Mouse (Mus musculus): ENCODE results near the gene Sult1d1.
"Not testable (repeated sequence)": the region's sequence is repeated elsewhere in the genome, so short reads cannot be mapped to it uniquely, and the experiment has no call there.

The Sult1d1 gene

DNA sequence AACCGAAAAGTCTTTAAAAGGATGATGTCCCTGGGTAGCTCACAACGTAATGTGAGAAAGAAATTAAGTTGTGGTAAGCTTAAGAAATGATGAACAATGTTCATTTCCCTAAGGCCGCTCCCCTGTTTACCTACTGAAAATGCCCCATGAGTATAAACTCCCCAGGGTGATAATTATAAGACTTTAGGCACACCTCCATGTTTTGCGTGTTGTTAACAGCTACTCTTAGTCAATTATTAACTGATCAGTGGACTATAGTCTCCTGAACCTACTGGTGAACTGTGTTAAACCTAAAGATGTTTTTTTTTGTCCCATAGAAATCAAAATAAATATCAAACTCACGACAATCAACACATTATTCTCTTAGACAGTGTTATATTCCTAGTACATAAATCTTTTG lies at the start of gene Sult1d1:
Sult1d1 (minus strand) TSS at position 183 of the 400 bp plus-strand sequence.
- DNase-seq, result no peak

DNA sequence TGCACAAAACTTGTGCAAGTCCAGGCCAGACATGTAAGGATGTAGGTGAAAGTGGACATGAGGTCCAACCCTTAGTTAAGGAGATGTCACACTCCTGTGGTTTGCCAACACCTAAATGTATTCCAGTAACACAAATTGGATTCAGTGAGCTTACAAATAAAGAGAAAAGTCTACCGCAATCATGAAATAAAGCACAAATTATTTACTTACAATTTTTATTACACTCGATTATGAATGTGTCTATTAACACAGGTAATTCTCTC lies 46.2 kb upstream of the Sult1d1 start:
- DNase-seq, result no peak

DNA sequence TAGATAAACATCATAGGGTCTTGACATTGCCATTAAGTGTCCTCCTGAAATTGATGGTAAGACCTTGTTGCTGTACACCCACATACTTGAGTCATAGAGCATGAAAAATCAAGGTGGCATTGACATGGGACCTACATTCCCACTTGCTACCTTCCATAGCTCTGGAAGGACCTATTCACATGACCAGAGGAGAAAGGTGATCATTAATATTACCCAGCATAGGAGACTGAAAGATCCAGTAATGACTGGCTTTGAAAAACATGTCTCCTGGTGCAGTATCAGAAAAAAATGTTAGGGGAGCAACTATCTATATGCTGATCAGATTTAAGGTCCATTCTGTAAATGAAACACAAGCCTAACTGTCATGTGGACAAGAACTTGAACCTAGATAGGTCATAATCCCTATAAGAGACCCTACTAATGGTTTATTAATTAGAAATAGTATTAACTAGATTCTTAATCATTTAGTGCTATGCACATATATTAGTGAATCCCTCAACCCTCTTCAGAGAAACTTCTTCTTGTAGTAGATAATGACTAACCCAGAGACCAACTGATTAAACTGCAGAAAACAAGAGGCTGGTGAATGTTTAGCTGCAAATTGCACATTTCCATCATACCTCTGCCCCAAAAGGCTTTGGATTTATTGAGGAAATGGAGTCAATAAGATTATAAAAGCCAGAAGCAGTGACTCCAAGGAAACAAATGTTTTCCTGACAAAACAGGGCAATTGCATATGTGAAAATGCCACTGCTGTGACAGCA lies 45.7 kb upstream of the Sult1d1 start:
- no peak for DNase-seq

DNA sequence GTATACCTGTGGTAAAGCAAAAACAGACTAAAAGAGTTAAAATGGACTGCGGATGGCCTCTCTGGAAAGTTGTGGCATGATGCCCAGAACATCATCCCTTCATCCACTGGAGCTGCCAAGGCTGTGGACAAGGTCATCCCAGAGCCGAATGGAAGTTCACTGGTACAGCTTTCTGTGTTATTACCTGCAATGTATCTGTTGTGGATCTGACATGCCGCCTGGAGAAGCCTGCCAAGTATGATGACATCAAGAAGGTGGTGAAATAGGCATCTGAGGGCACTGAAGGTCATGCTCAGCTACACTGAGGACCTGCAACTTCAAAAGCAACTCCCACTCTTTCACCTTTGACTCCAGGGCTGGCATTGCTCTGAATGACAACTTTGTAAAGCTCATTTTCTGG lies 32.2 kb upstream of the Sult1d1 start:
- DNase-seq, result no peak

DNA sequence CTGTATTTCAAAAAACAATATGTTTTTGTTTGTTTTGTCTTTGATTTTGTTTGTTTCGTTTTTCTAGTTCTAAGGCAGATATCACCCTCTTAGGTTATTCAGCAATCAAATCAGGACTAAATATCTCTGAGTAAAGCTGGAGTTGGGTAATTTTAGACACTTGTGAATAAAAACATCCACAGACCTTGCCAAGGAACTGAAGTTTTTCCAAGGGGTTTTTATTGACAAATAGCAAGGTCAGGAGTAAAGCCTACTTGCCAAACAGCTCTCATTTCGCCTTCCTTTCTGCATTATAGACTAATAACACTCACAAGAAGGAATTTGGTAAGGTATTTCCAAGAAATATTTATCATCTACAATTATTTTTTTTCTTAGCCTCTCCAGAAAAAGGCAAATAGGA lies 29.1 kb upstream of the Sult1d1 start:
- no peak for DNase-seq

DNA sequence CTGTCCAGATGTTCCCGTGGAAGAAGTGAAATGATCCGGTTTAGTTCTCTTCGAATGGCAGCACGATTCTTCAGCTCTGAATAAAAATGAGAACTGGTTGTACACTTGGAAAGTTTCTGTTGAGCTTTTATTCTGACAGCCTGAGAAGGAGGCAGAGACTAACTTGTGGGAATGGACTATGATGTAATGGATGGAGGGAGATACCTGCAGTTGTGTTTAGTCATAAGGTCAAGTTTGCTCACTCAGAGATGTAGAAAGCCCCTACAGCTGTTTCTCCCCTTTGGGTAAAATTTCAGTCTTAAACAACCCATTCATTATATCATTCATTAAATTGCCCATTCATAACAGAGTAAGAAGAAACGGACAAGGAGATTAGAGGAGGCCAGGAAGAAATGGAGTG lies 22.7 kb upstream of the Sult1d1 start, which contains the start of gene Sult1e1:
Sult1e1 (minus strand) TSS at position 101 of the 400 bp plus-strand sequence.
- no peak for DNase-seq

DNA sequence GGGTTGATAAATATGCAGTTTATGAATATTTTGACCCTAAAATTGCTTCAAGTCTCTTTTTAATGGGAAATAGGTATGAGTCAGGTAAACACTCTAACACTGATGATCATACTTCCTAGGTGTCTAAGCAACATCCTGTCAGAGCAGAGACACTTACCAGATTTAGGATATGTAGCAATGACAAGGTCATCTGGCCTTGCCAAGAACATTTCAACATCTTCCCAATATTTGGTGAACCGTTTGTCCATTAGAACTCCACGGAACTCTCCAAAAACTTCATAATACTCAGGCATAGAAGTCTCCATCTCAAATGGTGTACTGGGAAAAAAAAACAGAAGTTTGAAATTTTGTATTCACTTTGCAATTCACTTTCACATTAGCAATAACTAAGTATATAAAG lies 21.1 kb upstream of the Sult1d1 start:
- DNase-seq, result no peak

DNA sequence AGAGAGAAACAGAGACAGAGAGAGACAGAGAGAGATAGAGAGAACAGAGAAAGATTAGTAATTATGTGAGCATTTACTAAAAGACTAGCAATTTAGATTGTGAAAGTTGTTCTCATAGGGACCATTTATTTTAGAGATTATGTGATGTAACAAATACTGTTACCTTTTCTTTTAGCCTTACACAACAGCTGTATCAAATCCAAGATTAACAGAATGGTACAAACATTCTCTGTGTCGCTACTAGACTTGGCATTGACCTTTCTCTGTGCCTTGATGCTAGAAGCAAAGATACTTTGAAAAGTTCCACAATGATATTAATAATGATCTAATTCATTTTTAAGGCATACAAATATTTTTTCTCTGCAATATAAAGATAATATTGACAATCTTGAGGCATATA lies 11.6 kb upstream of the Sult1d1 start:
- DNase-seq, result no peak

DNA sequence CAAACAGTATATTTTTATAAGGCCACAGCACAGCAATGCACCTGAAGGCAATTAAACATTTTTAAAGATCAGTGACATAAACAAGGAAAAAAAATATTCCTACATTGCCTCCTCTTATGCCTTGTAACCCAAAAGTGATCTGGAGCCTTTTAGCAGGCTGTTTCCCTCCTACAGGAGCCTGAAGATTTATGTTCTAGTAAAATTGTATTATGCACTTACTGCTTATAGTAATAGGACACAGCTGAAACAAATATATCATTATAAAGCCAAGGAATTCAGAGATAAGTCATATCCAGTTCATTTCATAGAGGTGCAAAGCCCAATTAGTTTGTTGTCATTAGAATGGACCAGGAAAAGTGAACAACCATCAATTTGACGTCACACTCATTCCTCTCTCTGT lies 5.3 kb upstream of the Sult1d1 start:
- DNase-seq, result no peak

DNA sequence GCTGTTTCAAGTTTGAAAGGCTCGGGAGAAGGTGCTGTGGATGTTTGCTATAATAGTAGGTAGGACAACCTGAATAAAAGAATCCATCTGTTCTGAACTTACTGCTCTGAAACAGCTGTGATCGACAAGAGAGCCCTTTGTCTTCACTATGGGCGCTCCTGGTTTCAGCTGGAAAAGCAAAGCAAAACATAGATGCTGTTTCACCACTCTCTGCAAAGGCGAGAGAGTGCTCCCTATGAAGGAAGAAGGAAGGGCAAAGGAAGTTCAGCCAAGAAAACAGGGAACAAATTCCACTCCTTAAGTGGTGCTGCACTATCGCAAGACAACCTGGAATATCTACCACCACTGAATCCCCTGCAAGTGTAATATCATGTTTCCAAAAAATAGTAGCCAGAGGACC lies 4.7 kb upstream of the Sult1d1 start:
- no peak for DNase-seq

DNA sequence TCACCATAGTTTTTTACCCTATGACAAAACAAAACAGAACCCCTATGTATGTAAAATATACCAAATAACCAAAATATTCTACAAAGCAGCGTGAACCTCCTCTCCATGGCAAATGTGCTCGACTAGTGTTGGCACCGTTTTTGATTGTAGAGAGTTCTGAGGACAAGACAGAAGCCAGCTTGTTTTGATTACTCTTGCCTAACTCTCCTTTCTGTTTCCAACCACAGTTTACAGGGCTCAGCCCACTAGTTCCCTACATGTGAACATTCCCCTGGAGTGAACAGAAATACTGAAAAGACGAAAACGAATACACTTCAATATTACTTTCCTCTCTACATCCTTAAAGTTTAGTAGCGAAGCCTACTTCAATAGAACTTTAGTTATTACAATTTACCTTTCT lies 4.0 kb upstream of the Sult1d1 start:
- DNase-seq, result no peak

DNA sequence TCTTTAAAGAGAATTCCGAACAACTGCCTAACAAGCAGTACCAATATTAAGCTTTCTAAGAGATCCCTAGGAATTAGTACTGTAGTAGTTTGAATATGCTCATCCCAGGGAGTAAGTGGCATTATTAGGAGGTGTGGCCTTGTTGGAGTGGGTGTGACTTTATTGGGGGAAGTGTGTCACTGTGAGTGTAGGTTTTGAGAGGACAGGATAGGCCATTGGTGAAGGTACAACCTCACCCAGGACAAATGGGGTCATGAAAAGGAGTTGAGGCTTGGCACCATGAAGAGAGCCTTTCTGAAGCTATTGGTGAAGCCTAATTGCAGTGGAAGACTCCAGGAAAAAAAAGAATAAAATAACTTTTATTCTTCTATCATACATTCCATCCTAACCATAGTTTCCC lies 1.5 kb downstream of the Sult1d1 start:
- no peak for DNase-seq

DNA sequence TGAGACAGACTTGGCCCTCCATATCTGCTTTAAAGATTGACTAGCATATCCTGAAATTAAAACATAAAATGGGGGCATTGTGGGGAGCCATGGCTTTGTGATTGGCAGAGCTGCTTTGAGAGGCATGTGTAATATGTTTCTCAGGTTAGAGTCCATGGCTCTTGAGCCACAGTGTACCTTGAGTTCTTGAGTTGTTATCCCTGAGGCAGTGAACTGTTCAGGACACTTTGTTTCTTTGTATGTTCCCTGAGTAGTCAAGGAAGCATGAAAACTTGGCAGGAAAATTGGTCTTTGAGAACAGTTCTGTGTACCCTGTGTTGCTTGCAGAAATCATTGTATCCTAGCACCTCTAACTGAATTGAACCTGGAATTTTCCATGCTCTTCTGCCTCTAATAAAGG lies 5.9 kb downstream of the Sult1d1 start:
- DNase-seq, result no peak

DNA sequence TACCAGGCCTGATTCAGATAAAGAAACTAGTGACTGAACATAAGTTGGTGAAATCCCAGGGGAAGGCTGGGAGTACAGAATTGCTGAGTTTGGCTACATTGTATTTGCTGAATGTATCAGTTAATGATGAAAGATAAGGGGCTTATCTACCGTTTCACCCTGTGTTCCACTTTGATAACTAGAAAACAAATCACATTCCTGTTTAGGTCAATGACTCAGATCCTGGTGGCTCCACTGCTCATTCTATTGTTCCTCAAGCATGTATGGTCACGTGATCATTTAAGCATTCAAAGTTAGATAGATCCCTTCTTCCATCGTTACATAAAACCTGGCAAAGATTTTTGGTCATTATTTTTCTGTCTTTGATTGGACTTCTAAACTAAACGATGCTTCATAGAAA lies 6.3 kb downstream of the Sult1d1 start:
- DNase-seq, result no peak

DNA sequence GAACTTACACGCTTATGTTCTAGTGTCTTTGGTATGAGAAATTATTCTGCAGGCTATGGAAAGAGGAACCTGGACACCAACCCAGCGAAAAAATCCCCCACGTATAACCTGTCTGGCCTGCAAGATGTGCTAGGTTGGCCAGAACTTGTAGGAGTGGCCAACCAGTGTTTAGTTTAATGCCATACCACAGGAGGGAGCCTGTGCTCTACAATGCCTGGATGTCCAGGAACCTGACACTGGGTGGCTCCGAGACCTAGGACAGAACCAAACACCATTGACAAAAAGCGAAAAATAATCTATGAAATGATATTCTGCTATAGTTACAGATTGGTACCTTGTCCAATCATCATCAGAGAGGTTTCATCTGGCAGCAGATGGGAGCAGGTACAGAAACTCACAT lies 8.7 kb downstream of the Sult1d1 start:
- DNase-seq, result no peak

DNA sequence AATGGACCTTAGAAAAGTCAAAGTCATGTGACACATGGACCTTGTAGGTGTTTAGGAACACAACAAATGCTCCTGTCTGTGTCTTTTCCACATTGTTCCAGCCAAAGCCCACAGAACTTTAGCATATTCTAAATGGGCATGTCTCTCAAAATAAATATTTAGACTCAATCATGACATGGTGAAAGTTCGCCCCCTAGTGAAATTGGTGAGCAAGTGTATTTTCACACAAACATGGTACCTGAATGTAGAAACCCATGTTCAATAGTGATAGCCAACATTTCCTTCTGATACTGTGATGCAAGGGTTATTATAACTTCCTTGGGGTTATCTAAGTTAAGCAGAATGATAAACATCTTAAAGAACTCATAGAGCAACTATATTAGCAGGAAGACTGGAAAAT lies 17.9 kb downstream of the Sult1d1 start:
- DNase-seq, result no peak

DNA sequence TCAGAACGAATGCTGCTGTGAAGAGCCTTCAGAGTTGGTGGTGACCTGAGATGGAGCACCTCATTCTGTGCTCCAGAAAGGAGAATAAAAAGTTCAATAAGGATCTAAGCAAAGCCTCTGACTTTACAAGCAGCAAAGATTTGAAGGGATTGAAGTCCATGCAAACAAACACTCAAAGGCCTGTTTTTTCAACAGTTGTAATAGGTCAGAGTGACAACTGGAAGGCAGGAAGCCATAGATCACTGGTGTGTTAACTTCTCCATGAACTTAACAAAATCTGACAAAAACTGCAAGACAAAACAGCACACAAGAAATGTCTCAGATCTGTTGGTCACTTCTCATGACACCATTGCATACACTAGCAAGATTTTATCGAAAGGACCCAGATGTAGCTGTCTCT lies 30.7 kb downstream of the Sult1d1 start, which contains the start of gene Sult1b1:
Sult1b1 (minus strand) TSS at position 85 of the 400 bp plus-strand sequence.
- DNase-seq, result no peak

DNA sequence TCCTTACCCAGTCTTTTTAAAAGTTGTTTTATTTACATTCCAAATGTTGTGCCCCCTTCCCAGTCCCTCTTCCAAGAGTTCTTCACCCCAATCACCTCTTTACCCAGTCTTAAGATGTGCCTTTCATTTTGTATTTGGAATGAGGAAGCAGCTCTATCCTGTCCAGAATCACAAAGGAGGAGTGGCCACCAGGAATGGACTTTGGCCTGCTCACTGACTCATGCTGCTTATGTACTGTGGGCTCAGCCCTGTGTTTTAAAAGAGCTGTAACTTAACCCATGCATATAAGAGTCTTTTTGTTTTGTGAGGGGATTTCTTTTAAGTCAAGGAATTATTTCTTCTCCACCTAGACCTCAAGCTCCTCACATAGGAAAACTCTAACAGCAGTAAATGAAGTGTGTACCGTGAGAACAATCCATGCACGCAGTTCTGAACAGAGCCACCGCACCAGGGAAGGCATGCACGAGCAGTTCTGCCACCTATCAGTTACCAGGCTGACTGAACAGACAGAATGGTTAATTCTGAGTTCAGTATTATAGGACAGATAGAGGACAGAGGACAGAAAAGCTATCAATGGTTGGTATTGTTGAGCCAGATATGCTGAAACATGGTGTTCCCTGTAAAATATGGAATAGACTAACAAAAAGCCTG lies 32.7 kb downstream of the Sult1d1 start:
- no peak for DNase-seq

DNA sequence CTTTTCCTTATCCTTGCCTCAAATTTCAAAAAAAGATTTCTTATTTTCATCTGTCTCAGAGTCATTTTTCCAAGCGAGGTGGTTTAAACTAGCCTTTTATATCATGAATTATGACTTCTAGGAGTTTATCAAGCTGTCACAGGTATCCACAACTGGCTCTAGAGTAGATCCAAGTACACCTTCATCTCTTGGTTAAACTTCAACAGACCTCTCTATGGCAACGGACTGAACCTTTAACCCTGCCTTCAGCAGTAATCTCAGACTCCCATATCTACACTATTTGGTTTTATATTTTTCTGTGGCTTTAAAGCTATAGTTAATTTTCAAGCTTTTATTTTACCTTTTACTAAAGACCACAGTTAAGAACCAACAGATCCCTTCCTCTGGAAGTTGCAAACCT lies 36.5 kb downstream of the Sult1d1 start:
- no peak for DNase-seq

DNA sequence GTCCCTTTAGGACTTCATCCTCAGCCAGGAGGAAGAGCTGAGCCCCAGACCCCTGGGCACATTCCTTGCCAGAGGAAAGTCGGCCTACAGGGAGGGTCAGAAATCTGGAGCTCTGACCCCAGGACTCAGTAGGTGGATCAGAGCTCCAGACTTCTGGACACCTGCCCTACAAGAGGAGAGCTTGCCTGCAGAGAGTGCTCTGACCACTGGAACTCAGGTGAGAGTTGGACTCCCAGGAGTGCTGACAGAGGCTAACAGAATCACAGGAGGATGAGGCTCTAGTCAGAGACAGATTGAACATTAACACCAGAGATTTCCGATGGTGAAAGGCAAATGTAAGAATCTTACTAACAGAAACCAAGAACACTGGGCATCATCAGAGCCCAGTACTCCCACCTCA lies 45.3 kb downstream of the Sult1d1 start:
- DNase-seq, result not testable (repeated sequence)

DNA sequence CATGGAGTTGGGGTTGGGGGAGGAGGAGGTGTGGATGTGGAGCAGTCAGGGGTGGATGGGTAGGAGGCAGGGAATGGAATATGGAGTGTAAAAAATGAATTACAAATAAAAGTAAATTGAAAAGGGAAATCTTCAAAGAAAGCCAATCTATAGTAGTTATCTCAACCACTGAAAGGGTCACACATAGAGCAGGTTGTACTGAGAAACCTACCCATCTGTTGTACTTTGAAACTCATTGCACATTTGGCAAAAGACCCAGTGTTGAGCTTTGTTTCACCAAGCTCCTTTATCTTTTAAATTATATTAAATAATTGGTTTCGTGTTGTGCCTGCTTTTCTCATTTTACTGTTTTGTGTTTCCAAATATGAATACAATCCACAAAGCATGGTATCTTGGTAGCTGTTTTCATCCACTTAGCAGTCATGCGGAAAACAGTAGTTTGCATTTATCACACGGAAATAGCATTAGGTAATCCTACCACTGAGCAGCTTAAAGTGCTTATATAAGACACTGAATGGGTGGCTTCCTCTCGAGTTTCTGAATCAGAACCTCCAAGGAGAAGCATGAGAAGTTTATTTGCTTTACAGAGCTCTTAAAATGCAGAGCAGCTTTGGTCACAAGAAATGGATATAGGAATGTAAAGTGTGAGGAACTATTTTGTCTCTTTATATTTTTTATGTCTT lies 62.9 kb downstream of the Sult1d1 start:
- DNase-seq, result no peak
